Mouse (Mus musculus) cerebellum, postnatal 14 days (tissue): ENCODE data around the gene Prr12.
"Not testable (repeated sequence)": the region's sequence is repeated elsewhere in the genome, so short reads cannot be mapped to it uniquely, and the experiment has no call there.

Experiments
- DNase-seq, 2 experiments: peaks; one replicate each; pipeline ENCODE4 v3.0.0; 2021; ENCODE audit warnings: mixed read lengths in 2 of 2

The Prr12 gene

DNA sequence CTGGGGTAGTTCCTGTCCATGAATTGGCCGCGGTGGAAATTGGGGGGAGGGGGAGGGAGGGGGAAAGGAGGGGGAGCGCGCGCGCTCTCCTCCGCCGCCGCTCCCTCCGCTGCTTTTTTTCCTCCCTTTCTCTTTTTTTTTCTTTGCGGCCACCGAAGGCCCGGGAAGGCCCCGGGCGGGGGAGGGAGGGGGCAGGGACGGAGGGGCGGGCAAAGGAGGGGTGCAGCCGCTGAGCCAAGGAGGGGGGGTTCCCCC is at the start of gene Prr12:
Gene Prr12, minus strand, starts transcription at position 20 of the 255 bp plus-strand sequence.
- DNase-seq = no peak

DNA sequence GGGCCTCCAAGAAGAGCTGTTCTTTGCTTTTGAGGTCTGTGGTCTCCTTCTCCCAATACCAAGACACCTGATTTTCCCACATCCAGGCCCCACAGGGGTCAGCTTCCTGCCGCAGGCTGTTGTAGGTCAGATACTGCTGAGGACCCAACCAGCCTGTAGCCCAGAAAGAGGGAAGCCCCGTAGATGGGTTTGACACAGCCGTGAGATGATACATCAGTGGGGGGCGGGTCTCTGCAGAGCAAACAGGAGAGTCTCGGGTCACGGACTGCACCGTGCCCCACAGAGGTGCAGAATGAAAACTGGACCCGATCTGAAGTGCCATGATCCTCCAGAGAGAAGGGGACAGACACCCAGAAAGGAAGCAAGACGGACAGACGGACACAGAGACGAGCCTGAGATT is 49.8 kb upstream of the Prr12 start:
- no peak for DNase-seq

DNA sequence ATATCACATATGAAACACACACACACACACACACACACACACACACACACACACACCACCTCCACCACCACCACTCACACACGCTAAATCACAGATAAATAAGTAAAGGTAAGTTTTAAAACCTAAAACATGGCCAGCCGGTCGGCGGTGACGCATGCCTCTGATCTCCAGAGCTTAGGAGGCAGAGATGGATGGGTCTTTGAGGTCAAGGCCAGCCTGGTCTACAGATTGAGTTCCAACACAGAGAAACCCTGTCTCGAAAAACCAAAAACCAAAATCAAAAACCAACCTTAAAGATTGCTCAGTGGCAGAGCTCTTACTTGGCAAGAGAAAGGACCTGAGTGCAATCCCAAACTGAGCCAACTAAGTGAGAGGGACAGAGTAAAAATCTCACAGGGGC is 47.4 kb upstream of the Prr12 start:
- DNase-seq = no peak

DNA sequence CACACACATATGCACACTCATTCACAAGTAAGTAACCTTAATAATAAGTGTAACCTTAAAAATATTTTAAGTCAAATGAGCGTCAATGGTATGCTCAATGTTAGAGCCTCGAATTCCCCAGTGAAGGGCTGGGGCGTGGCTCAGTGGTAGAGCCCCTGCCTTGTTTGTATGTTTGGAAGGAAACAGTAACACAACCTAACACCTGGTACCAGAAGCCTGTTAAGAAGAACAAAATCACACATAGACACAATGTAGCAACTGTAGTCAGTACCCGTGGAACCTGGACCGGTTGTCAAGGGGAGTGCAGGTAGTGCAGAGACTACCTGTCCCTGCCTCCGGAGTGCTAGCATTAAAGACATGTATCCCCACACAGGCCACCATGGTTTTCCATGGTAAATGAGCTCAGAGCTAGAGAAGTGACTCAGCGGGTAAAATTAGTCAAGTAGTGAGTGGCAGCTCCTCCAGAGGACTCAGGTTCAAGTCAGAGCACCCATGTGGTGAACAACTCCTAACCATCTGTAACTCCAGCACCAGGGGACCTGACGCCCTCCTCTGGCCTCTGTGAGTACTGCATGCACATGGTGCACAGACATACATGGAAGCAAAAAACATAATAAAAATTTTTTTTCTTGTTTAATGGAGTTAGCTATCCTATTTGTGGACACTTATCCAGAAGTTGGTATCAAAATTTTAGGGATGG is 46.0 kb upstream of the Prr12 start:
- peak in 1 of 2 experiments; percentile 42 for DNase-seq

DNA sequence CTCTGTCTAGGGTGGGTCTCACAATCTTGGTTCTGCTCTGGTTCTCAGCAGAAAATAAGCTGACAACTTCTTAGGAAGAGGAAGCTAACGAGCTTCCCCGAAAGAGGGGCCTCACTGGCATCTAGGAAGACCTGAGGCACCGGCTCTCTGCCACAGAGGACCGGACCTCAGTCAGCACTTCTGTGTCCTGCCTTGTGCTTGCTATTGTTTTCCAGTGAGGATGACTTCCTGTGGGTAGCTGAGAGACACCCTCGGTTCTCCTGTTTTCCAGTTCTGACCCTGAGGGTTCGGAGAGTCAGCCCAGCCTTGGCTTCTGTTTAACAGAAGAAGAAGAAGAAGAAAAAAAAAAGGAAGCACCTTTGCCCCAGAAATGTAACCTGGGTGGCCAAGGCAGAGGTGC is 44.8 kb upstream of the Prr12 start:
- DNase-seq = no peak

DNA sequence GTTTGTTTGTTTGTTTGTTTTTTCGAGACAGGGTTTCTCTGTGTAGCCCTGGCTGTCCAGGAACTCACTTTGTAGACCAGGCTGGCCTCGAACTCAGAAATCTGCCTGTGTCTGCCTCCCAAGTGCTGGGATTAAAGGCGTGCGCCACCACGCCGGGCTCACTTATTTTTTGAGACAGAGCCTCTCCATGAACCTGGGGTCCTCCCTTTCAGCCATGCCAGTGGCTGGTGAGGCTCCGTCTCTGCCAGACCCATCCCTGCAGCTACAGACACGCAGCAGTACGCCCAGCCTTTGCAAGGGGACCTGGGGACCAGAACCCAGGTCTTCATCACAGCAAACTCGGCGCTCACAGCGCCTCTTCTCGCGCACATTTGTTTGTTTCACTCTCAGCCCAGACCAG is 43.3 kb upstream of the Prr12 start:
- not testable (repeated sequence) for DNase-seq

DNA sequence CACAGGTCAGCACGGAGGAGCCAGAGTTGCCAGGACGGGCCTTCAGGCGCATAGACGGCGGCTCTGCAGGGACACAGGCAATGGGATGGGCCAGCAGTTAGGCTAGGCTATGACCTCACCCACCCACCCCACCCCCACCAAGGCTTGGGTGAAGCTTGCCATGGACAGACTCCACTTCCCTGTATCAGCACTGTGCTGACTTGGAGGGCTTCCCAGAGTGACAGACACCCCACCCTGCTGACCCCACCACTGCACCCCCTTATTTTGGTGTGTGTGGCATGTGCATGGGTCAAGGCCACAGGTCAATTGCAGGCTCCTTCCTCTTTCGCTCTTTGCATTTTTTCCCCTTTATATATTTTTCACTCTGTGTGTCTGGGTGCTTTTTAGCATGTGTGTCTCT is 42.7 kb upstream of the Prr12 start:
- DNase-seq = no peak

DNA sequence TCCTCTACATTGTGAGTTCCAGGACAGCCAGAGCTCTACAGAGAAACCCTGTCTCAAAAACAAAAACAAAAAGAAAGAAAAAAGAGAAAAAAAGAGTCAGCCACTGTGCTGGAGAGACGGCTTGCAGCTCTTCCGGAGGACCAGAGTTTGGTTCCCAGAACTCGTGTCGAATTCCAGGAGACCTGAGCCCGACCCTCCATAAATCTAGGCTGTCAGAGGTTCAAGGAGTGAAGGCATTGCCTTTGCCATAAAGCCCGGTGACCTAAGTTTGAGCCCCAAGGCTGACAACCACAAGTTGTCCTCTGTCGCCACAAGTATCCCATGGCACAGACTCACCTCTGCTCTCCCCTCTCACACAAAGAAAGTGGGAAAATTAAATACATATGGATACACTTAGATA is 41.4 kb upstream of the Prr12 start:
- no peak for DNase-seq

DNA sequence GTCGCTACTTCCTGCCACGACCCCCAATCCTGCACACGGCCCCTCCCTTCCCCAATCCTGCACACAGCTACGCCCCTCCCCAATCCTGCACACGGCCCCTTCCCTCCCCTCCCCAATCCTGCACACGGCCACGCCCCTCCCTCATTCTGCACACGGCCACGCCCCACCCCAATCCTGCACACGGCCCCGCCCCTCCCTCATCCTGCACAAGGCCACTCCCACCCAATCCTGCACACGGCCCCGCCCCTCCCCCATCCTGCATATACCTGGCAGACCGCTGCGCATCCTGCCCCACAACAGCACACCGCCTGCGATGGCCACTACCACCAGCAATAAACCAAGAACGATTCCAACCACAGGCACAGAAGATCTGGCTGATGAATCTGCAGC is 40.8 kb upstream of the Prr12 start:
- no peak for DNase-seq

DNA sequence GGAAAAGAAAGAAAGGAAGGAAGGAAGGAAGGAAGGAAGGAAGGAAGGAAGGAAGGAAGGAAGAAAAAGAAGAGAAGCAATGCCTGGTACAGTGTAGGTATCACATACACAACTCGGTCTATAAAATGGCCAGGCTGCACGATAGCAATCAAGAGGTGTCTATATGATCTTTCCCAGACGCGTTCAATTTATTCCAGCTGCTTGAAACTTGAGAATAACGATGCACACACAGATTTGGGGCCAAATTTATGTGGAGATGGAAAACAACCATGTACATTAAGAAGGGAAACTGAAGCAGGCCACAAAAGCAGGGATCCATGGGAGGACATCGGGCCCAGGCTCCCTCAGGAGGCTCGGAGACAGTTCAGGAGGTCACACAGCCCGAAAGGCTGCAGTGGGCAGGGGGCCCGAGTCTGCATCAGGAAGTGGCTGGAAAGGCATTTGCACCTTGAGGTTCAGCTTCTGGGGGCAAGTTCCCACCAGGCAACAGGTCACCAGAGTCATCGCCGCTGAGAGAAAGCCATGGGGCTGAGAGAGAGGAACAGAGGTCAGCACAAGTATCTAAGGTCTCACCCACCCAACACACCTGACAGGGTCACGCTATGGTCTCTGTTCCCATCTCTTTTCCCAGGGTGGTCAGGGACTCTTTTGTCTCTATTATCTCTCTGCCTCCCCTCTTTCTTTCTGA is 40.3 kb upstream of the Prr12 start:
- no peak for DNase-seq

DNA sequence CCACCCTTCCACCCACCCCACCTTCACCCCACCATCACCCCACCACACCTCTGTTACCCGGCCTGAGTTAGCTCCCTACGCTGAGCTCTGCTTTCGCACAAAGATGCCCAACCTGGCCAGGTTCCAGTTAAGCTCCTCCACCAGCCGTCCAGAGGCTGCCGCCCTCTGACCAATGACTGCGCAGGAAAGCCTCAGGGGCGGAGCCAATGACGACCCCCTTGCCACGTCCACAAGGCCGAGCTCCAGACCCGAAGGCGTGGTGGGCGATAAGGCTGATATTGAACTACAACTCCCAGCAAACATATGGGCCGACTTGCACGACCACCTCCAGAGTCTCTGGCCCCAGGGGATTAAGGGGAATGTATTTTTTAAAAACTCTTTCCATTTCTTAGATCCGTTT is 39.4 kb upstream of the Prr12 start, which contains the start of gene Rcn3:
Gene Rcn3, minus strand, starts transcription at position 174 of the 400 bp plus-strand sequence.
- DNase-seq = peak; percentile 82 to 89

DNA sequence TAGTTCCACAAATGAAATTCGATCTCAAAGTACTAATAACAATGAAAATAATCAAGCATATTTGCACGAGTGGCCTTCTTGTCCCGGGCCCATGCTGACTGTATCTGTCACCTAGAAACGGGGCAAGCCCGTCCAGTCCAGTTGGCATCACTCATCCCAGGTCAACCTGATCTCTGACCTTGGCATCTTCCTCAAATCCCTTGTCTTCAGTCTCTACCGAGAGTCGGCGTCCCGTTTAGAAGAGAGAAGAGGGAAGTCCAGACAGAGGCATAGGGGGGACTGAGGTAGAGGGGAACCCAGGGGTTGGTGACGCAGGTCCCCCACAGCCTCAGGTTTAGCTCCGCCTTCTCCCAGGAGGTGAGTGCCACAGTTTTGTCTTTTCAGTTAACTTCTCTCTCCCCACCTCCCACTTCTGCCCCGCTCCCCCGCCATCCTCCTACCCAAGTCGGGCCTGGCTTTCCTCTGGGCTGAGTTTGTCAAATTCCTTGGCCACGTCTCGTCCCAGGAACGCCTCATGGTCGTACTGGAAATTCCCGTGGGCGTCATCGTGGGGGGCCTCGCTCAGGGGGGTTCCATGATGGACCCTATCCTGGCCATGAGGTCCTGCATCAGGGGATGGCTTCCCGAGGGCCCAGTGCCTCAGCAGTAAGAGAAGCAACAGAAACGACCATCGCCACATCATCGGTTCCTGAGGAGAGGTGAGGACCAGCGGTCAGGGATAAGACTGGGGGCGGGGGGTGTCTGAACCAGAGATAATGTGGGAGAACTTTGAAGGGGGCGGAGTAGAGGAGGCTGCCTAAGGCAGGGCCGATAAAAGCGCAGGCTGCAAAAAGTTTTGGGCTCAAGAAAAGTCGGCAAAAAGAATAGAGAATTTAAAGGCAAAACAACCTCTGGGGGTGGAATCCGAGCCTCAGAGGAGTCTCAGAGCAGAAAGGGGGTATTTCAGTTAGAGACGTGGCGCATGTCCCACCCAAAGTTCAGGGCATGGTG is 38.6 kb upstream of the Prr12 start:
- peak in 1 of 2 experiments; percentile 43 for DNase-seq

DNA sequence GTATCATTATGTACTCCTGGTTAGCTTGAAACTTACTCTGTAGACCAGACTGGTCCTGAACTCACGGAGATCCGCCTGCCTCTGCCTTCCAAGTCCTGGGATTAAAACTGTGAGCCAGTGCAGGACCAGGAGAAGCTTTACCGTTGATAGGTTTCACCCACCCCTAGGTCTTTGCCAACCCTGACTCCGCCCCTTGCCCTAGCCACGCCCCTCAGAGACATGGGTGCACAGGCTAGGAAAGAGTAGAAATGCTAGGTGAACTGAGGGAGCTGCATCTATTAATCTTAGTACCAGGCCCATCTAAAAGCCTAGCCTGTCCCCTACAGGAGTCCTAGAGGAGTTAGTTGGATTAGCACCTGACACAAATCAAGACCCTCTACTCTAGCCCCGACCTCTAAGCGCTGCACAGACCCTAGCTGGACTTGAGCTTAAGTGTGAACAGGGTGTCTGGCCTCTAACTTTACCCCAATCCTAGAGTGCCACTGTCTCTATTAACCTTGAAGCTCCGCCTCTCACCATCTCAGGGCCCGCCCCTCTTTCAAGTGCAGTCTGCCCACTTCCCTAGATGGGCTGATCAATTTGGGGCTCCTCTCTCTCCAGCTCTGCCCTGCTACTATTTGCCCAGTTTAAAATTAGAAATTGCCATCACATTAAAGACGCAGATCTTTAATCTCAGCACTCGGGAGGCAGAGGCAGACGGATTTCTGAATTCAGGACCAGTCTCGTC is 37.7 kb upstream of the Prr12 start:
- no peak for DNase-seq

DNA sequence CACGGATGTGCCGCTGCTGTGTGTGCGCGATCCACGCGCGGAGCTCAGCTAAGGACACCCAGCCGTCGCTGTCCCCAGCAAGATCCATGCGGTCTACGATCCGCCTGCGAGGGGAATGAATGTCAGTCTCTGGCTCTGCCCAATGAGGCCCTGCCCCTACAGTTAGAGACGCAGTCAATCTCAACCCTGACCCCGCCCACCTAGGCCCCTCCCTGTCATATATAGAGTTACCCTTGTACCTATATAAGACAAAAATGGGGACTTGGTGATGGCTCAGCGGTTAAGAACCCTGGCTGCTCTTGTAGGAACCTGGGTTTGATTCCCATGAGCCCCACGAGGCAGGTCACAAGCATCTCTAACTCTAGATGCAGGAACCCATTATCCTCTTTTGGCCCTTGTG is 35.9 kb upstream of the Prr12 start:
- DNase-seq = no peak

DNA sequence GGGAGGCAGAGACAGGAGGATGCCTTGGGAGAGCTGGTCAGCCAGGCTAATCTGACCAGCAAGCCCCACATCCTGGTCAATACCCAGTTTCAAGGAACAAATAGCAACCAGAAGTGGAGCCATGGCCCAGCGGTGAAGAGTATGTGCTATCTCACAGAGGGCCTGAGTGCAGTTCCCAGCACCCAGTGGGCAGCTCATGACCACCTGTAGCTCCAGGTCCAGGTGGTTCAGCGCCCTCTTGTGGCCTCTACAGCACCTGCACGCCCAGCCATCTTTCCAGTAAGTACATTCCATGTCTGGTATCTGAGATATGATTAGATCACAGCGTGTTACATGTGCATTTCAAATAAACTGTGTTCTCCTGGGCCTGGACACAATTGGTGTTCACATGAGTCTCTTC is 33.4 kb upstream of the Prr12 start:
- DNase-seq = no peak

DNA sequence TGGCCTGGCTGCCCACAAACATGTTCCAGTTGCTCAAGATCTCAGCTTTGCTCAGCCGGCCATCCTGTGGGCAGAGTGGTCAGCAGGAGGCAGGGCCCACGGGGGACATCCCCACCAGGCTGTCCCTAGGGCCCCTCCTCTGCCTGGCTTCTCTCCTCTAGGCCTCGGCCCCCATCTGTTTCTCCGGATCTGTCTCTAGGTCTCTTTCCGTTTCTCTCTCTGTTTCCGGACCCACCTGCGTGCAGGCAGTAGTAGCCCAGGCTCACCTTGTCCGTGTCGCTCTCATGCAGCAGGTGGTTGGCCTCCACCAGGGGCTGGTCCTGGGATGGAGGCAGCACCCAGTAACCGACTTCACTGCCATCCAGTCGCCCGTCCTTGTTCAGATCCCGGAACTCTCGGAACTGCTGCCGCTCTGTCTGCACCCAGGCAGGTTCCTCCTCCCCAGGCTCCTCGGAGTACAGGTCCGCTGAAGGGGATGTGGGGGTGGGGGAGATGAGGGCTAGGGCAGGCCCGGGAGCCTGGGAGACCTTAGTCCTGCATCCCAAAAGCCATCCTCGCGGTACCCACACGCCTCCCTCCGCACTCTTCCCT is 30.7 kb upstream of the Prr12 start:
- no peak for DNase-seq

DNA sequence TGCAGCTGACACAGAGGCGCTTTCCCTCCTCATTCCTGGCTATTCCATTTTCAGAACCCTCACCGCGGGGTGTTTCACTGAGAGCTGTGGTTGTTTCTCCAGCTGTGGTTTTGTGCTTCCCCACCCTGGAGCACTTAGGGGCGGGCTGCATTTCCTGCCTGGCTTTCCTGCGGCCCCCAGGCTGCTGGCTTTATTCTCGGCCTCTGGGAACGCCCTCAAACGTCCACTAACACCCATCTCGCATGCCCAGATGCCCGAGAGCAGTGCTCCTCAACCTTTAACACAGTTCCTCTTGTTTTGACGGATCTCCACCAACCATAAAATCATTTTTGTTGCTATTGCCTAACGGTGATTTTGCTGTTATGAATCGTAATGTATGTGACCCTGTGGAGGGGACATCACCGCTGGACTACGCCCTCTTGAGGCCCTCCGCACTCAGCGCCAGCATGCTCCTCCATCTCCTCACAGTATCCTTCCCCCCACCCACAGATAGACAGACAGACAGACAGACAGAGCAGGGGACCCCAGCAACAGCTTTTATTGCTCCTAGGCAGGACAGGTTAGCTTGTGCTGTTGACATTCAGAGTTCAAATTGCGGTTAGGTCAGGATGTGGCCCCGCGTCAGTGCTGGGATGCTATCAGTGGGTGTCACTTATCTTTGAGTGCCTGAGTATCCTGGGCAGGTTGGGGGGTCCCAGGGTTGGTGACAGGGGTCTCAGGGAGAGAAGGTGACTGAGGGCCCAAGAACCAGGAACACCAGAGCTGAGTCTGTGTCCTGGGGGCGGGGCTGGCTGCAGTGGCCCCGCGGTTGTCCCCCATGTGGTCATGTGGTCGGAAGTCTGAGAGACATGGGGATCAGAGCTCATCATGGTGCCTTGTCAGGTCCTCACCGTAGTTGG is 30.0 kb upstream of the Prr12 start:
- DNase-seq = no peak

DNA sequence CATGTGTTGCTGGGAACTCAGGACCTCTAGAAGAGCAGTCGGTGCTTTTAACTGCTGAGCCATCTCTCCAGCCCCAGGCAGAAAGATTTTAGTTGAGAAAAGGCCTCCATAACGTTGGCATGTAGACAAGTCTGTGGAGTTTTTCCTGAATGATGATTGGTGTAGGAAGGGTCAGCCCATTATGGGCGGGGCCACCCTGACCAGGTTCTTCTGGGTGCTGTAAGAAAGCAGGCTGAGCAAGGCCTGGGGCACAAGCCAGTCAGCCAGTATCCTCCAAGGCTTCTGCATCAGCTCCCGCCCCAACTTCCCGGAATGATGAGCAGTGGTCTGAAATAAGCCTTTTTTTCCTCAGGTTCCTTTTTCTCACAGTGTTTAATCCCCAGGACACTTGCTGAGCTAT is 28.3 kb upstream of the Prr12 start:
- no peak for DNase-seq

DNA sequence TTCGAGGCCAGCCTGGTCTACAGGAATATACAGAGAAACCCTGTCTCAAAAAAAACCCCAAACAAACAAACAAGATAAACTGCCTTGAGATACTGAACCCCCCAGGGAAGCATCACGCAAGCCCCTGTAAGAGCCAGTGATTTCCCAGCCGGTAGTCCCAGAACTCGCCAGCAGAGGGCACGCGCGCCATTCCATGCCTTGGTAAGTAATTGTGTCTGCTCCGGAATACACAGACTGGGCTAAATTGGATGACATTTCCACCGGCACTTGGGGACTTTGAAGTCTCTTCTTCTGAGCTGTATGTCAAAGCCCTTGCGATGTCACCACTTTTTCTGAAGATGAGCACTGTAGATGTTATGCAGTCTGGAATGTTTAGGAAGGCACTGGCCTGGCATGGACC is 27.2 kb upstream of the Prr12 start:
- DNase-seq = peak; percentile 95 to 97

DNA sequence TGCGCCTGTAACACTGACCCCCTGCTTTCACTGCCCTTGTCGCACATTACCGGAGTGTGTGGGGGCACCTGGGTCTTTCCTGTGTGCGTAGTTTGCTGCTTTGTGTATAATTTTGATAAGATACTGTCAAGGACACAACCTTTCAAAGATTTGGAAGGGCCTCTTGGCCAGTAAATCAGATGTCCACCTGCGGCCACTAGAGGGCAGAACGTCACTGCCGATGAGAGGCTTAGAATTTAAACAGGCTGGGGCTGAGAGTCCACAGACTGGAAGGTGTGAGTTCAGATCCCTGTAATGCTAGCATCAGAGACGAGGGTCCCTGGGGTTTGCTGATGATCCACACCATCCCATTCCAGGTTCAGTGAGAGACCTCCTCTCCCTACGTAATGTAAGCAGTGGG is 25.8 kb upstream of the Prr12 start:
- peak; percentile 80 to 89 for DNase-seq

DNA sequence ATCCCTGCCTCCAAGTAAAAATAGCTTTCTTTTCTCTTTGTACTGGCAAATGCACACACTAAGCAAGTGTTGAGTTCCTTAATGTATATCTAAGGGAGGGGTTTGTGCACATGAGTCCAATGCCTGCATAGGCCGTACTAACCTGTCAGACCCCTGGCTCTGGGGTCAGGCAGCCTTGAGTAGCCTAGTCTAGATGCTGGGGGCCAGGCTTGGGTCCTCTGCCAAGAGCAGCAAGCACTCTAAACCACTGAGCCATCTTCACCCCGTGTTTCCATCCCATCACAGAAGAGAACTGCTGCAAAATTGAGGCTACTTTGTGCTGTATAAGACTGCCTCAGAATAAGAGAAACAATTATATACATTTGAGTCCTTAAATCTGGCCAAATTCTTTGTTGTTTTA is 25.1 kb upstream of the Prr12 start:
- no peak for DNase-seq

DNA sequence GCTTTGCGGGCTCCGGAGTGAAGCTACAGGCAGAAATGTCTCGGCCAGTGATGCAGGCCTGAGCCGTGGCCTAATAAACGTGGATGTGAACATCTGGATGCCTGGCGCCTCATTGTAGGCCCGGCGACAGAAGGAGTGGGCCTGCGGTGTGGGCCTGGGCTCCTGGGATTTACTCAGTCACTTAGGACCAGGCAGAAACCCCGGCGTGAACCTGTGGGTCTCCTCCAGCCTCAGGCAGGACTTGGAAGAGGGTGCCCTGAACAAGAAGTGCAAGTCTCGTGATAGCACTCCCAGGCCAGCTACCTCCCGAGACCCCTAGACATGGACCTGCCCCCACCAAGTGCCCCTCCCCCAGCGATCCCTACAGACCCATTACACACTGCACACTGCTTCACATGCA is 24.6 kb upstream of the Prr12 start:
- DNase-seq = no peak
